Mouse (Mus musculus): Measurements from ENCODE around the gene Prrc2a.

- TF ChIP-seq CTCF (IDR thresholded peaks at IDR 0.05; ENCODE audit: low read depth) (peak; percentile 32; the same call in 1 of the 2 replicates), EP300 (IDR thresholded peaks at IDR 0.05; ENCODE audit: low read depth) (no peak)
These were observed 42.8 kb downstream of the Prrc2a start, which contains the start of gene Csnk2b for GRCm38 (mm10) chr17:35121871-35122303.

All from liver, embryonic 14.5 days (tissue).